Mouse (Mus musculus) megakaryocyte, embryonic 14.5 days (primary cell): ENCODE measurements around the gene Sh3bgrl2.

Experiments used
- FLI1 ChIP-seq: IDR thresholded peaks from 2 replicates; pipeline ENCODE4 v1.6.1; 2012; ENCODE audit warnings: low read length, inconsistent platforms, mixed read lengths
- GATA1 ChIP-seq: IDR thresholded peaks from 3 replicates; pipeline ENCODE4 v1.6.1; 2012; ENCODE audit warnings: mixed read lengths, low read length, inconsistent platforms, borderline replicate concordance

- TF ChIP-seq GATA1 (no peak), FLI1 (no peak)
Observed at GRCm38 (mm10) chr9:83547229-83547628, 898 bp upstream of the Sh3bgrl2 start.
